Mouse (Mus musculus) A20 (cell line): ENCODE results near the gene Mmp24.

Experiments used
- DNase-seq: peaks from one replicate; pipeline ENCODE4 v3.0.0-alpha.2; 2011; ENCODE audit warnings: low read depth, low spot score

The Mmp24 gene

DNA sequence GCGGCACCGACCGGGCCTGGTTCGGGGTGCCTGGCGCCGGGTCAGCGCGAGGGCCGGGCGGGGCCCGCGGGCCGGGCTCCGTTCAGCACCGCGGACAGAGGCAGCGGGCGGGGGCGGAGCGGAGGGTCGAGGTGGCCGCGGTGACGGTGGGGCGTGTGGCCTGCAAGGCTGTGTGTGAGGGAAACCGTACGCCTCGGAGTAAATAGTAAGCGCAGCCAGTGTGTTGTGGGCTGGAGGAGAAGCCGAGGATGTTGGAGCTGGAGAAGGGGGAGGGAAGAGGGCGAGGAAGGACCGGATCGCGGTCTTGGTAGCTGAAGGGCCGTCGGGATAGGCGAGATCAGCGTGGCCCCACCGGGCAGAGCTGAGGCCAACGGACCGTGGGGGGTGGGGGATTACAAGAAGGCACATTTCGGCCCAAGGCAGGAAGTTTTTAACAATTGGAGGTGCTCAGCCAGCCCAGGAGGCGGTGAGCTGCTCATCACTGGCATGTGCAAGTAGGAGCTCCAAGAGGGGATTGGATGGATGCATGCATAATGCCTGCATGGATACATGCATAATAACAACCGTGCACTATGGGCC is 632 bp downstream of the Mmp24 start:
- no peak for DNase-seq

DNA sequence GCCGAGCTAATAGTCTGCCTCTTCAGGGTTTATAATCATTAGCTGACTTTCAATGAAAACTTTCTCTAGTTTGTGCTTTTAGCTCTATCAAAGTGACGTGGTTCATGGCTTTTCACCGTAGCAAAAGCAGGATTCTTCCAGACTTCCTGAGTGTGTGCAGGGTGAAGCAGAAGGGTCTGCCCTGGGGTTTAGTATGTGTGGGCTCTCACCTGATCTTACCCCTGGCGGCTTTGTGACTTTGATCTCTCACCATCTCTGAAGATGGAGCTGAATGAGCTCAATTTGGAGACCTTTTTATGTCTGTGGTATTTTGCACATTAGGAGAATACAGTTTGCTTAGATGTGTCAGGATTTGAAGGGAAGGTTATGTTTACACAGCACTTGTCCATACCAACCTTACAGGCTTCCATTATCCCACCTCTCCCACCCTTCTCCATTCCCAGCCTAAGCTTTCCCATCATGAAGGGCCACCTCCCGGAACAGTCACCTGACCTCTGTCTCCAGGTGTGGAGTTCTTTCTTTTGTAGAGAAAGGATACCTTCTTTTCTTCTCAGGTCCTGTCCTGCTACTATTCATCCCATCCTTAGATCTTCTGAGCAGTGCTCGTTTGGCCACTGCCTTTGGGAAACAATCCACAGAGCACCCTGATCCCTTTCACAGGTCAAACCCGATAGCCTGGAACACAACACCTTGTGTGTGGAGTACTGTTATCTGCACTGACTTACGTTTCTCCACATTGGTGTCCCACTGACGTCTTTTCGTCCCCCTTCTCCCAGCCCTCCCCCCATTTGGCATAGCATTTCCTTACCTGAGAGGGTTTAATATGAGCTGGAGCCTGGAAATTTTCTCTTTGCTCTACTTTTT is 1.9 kb downstream of the Mmp24 start:
- DNase-seq: no peak

DNA sequence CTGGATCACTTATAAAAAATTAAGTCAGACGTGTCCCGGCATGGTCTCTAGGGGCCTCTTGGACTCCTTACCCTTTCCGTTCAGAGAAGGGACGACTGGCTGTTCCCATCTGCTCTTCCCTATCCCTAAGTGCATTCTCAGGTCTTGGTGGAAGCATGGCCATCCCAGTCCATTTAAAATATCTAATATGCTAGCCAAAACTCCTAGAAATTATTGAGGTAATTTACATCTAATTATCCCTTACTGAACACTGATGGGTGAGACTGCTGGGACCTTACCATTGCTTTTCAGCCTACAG is 2.5 kb downstream of the Mmp24 start:
- DNase-seq: no peak

DNA sequence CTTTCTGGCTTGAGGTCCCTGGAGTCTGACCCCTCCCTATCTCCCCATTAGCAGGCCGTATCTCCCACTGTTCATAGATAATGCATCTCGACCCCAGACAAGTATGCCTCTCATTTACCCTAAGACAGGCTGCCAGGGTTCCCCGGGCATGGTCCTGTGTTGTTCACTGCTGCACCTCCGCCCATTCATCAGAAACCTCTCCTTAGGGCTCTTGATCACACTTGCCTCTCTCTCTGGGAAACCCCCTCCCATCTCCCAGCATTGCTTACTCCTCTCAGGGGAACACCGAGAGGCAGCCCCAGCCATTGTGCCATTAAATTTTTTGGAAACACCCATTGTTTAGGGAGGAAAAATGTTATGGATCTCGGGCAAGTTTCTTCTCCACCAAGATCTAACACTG is 2.9 kb downstream of the Mmp24 start:
- no peak for DNase-seq

DNA sequence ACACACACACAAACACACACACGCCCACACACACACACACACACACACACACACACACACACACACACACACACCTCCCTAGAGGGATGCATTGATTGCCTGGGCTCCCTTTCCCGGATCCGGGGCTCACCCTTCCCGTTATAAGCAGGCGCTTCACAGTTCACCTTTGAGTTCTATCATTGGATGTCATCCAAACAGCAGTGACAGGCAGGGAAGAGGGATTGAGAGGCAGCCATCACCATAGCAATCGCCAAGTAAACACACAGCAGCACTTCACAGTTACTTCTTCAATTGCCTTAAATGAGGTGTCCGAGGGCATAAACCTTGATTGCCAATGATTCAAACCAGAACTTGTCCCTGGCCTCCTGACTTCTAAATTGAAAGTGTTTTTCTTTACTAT is 3.9 kb downstream of the Mmp24 start:
- no peak for DNase-seq

DNA sequence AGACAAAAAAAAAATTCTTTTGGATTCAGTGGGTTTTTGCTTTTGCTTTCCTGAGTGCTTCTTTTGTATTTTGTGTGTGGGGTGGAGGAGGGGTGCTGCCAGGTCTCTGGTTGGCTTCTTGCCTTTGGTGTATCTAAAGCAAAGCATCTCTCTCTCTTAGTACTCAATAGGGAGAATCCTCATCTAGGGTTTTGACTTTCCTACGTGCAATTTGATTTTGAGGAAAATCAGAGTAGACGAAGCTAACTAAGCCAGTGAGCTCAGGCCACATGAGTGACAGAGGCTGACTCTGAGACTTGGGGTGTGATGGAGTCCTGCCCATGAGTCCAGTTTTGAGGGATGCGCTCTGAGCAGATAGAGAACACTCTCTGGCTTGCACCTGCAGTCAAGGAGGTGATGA is 4.4 kb downstream of the Mmp24 start:
- DNase-seq: no peak

DNA sequence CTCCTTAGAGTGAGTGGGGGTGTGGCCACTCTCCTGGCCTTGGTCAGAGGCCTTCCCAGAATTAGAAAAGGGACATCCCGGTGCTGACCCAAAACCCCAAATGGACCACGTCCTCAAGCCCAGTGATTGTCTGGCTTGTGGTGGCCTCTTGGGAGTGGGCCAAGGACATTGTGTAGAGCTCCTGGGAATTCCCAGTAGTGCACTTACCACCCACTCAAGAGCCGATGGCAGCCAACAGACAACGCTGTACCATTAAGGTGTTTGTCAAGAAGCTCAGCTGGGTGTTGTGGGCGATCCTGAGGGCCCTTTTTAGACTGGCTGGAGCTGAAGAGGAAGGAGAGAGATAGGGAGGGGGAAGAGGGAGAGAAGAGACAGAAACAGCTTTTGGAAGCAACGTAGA is 9.4 kb downstream of the Mmp24 start:
- DNase-seq: no peak

DNA sequence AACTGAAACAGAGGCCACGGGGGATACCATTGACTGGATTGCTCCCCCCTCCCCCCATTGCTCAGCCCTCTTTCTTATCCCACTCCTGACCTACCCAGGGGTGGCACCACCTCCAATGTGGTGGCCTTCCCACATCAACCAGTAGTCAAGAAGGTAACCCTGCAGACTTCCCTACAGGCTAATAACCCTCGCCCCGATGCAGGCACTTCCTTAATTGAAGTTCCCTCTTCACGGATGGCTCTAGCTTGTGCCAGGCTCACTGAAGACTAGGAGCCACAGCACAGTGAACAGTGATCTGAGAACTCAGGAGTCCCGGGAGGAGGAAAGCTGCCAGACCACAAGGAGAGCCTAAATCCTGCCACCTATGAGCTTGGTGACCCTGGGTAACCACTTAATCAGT is 11.8 kb downstream of the Mmp24 start:
- DNase-seq: no peak

DNA sequence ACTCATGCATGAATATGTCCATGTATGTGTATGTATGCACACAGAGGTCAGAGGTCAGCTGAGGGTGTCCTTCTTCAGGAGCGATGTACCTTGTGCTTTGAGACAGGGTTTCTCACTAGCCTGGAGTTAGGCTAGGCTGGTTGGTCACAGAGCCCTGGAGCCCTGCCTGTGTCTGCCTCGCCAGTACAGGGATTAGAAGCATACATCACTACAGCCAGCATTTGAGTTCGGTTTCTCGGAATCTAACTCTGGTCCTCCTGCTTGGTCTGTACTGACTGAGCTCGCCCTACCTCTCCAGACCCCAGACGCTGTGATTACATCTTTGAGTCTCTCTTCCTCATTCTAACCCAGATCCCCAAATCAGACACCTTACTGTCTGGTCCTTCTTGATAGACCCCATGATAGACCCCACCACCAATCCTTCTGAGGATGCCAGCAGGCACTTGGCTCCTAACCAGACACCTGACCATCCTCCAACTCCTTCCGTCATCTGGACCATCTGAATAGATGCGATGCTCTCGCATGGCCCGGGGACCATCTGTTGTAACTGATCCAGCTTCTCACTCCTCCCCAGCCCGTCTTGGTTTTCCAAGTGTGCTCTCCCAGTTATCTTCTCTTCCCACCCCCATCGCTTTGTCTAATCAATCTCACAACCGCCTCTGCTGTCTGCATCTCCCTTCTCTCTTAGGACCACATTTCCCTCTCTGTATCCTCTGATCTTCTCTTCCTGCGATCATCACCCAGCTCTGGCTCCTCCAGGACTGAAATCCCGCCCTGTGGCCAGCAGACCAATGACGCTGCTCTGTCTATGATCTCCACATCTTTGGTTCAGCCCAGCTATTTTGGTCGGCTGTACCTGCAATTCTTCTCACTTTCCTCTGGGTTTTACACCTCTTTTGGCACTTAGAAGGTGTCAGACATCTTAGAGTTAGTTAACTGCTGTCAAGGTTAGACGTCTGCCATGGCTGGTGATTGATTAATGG is 13.1 kb downstream of the Mmp24 start:
- DNase-seq: no peak

DNA sequence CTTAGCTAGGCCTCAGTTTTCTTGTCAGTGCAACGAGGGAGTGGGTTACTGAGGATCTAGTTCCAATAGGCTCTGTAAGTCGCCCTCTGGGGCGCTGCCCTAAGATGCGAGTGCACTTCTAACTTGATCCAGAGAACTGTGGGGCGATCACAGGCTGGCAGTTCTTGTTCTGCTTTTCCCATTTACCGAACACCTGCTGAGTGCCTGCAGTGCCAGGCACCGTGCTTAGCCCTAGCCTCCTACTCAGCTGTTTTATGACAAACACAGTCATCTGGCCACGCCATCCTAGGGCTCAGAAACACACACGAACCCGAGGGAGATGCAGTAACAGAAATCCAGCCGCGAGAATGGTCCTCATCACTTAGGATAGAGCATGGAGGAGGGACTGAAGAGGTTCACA is 17.8 kb downstream of the Mmp24 start:
- peak; percentile 50 for DNase-seq

DNA sequence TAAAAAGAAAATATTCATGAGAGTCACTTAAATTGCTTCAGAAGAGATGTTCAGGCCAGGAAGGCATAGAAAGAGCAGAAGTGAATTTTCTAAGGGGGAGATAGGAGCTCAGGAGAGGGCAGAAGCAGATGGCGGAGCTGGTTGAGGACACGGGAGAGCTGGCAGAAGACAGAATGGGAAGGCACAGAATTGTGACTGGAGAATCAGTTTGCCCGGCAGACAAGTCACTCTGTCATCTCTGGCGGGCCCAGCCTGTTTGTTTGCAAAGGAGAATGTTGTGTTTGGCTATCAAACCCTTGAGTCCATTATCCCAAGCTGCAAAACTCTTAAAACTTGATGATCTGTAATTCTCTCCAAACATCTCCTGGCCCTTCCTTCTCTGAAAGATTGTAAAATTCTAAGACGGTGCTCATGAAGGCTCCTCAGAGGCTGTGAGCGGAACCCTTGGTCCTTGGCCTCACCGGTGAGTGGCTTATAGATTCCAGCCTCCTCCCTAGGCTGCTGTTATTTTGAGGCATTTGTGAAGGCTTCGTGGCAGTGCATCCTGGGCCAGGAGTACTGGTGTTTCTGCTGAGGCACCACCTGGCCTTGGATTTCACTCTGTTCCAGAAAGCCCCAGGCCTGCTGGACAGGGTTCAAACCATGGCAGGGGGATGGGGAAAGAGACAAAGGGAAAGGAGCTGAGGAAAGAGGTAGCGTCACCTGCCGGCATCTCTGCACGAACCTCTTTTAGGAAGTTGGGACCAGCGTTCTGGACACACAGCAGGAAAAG is 19.7 kb downstream of the Mmp24 start:
- no peak for DNase-seq

DNA sequence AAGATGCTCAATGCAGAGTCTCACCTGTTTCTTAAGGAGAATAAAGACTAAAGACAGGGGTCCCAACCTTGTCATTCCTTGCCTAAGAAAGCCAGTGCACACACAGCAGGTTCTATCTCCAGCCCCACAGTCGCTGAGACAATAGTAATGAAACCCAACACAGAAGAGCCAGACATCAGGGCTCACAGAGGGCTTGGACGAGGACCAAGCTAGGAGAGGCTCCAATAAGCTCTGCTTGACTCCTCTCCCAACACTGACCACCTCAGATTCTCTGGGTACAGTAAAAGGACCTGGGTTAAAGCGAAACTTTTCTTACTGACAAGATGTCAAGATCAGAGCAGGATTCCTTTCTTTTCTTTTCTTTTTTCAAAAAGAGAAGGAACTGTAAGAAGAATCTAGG is 23.5 kb downstream of the Mmp24 start:
- DNase-seq: no peak

DNA sequence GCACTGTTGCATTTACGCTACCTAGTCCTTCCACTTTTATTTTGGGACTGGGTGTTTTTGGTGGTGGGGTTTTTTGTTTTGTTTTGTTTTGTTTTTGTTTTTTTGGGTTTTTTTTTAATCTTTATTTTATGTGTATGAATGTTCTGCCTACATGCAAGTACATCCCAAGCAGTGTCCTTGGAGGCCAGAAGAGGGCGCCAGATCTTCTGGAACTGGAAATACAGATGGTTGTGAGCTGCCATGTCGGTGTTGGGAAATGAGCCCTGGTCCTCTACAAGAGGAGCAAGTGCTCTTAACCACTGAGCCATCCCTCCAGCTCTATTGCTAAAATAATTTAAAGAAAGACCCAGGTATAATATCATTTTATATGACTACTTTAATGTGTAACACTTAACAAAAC is 27.6 kb downstream of the Mmp24 start:
- DNase-seq: peak; percentile 54

DNA sequence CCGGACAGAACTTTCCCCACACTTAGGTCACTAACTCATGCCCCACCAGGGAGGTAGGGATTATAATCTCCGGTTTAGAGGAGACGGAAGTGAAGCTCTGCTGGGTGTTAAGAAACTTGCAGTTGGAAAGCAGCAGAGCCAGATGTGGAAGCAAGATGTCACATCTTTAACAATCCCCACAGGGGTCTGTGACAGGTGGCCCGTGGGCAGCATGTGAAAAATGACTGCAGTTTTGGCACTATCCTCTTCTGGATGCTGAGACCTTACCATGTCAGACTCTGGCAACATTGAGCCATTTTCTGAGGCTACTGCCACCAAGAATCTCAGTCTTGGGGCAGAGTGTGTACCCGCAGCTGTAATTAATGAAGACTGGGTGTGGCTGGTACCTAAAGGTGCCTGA is 28.9 kb downstream of the Mmp24 start:
- no peak for DNase-seq

DNA sequence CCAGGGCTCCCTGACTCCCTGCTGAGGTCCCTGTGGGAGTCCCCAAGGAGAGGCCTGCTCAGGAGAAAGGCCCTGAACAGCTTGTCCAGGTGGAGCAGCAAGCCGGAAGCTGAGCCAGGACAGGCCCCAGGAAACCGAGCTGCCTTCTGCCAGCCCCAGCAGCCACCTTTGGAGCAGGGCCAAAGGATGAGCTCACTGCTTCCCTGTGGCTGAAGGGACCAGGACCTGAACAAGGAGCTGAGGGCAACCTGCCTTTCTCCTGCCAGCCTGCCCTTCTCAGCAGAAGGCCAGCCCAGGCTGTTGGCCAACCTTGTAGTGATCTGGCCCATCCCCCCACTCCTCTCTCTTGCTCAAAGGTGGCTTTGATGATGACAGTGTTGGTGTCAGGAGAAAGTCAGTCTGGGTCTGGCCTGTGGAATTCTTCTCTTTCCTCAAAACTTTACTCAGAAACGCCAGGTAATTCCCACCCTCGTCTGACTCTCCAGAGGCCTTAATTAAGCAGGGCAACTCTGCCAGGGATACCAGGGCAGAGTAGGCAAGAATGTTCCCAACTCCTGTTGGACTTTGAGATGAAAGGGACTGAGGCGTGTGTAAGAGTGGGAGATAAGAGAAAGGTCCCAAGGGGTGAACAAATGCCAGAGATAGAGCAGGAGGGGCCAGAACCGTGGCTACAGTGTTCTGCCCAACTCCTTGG is 30.2 kb downstream of the Mmp24 start:
- no peak for DNase-seq

DNA sequence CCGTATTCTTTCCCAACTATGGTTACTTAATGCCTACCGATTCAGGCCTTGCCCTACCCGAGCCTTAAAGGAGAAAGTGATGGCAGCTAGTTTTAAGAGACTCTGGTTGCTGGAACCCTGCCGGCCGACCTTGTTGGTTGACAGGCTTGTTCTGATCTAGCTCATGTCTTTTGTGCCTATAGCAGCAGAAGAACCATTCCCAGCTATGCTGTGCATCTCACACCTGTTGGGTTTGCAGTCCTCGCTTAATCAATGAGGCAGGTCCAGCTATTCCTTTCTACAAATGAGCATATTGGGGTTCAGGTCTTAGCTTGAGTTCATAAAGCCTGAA is 30.7 kb downstream of the Mmp24 start:
- no peak for DNase-seq

DNA sequence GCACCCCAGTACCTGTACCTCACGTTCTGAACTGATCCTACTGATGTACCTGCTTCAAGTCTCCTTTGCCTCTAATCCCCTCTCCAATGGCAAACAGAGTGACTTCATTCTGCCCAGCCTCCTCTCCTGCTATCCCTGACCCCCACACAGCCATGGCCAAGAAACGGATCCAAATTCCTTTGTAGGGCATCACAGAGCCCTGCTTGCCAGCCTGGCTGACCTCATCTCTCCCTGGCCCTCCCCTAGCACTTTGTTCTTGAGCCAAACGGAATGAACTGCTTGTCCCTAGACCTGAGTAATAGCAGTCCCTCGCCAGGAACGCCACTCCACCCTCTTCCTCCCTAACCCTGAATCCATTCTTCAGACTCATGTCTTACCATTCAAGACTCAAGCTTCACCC is 31.4 kb downstream of the Mmp24 start:
- DNase-seq: no peak

DNA sequence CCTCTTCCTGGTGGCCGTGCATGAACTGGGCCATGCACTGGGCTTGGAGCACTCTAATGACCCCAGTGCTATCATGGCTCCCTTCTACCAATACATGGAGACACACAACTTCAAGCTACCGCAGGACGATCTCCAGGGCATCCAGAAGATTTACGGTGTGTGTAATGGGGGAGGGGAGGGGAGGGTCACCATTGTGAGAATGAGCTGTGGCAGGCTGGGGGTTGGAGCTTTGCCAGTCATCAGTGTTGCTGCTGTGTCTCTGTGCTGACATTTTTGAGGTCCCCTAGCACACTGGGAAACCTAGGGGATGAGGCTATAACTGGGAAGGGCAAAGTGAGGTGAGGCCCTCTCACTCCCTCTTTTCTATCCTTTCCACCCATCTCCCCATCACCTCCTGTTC is 32.3 kb downstream of the Mmp24 start:
- no peak for DNase-seq

DNA sequence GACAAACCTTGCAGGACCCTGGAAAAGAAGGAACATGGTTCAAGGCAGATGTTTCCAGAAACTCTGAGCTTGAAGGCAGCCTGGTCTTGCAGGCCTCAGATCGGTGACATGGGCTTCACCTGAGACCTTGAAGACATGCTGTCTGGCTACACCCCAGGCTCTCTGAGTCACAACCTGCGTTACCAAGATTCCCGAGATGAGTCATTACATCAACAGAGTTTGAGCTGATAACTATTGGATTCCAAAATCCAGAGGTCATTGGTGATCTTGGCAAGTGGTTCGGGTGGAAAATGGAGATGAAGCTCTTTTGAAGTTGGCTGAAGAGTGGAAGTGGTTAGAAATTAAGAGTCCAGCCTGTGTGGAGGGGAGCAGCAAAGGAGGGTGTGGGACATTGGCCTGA is 34.5 kb downstream of the Mmp24 start:
- DNase-seq: no peak

DNA sequence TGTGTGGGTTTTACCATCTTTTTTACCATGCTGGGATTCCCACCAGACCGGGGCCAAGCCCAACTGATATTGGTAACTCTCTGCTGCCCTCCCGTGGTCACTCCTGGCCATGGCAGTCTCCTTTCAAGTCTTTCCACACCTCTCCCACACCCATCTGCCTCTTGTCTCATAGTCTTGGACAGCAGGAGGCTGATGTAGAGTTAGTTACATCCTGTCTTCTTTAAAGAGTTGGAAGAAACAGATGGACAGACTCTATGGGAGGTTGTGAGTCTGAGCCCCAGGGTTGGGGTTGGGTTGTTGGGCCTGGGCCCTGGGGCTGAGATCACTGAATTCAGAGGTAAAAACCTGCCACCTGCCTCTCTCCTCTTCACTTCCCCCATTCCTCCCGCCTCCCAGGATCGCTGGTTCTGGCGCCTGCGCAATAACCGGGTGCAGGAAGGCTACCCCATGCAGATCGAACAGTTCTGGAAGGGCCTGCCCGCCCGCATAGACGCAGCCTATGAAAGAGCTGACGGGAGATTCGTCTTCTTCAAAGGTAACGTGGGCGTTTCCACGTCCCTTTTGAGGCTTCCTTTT is 36.8 kb downstream of the Mmp24 start:
- DNase-seq: peak; percentile 70

DNA sequence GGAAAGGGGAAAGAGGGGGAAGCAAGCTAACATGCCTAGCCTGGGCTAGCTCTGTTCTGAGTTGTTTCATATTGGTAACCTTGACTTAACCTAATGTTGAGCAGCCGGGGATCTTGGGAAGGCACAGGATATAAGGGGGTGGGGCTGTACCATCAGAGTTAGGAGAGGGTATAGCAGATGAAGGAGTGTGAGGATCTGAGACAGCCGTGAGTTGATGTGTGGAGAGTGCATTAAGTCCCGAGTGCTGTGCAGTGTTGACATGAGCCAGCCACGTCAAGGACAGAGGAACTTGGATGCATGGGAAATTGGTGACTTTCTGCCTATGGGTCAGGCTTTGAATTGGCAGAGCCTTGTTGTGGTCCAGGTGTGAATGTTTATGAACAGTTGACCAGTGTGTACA is 37.5 kb downstream of the Mmp24 start:
- no peak for DNase-seq
